Mouse (Mus musculus) left cerebral cortex, postnatal 10 days (tissue): ENCODE results near the gene Olfr975. TPM values are rescaled to one million over a fixed set of nuclear protein-coding genes. Genes with fewer than 3 reads are reported as not detected.
"Not testable (repeated sequence)": the region's sequence is repeated elsewhere in the genome, so short reads cannot be mapped to it uniquely, and the experiment has no call there.

Source experiments
- DNase-seq, 2 experiments: peaks; one replicate each; pipeline ENCODE4 v3.0.0; 2021 to 2022; ENCODE audit warnings: low spot score in 2 of 2, mixed read lengths in 1 of 2; ENCODE audit errors: extremely low spot score in 1 of 2
- intact Hi-C: fragments of 180-260 bp; cut with DNase I; formaldehyde crosslinking; loops from one replicate; pipeline ENCODE4 v1.15.1; 2025
- total RNA-seq, 2 experiments: library from RNA; stranded (reverse); gene quantifications; 2 replicates each; pipeline ENCODE4 v1.2.3; 2021

Olfr975 gene
- not detected for total RNA-seq

- DNase-seq = no peak
- intact Hi-C loops = no loop called here
These were observed at the start of gene Olfr975 for GRCm38 (mm10) chr9:39951946-39952345. Olfr975 (minus strand) TSS chr9:39952046.

GRCm38 (mm10) chr9:39991813-39992212 lies 40.0 kb upstream of the Olfr975 start, which contains the start of gene Olfr978:
Olfr978 (plus strand) TSS chr9:39992113.
- no peak for DNase-seq
- intact Hi-C loops = no loop called here

- intact Hi-C loops, DNase-seq: not testable (repeated sequence)
These were observed 24.8 kb upstream of the Olfr975 start for GRCm38 (mm10) chr9:39976581-39977145.

GRCm38 (mm10) chr9:39961033-39961432 lies 9.2 kb upstream of the Olfr975 start, which contains the start of gene Olfr976:
Olfr976 (minus strand) TSS chr9:39961133.
- DNase-seq, intact Hi-C loops: not testable (repeated sequence)

GRCm38 (mm10) chr9:39937201-39937600 lies 14.6 kb downstream of the Olfr975 start, which contains the start of gene Olfr974:
Olfr974 (plus strand) TSS chr9:39937501.
- intact Hi-C loops = no loop called here
- no peak for DNase-seq

- intact Hi-C loops, DNase-seq: not testable (repeated sequence)
These were observed 23.0 kb downstream of the Olfr975 start for GRCm38 (mm10) chr9:39928837-39929236.

GRCm38 (mm10) chr9:39927975-39928836 lies 23.6 kb downstream of the Olfr975 start:
- DNase-seq, intact Hi-C loops: not testable (repeated sequence)

- intact Hi-C loops = no loop called here
These were observed 41.9 kb downstream of the Olfr975 start for GRCm38 (mm10) chr9:39909939-39910338.

GRCm38 (mm10) chr9:39907036-39907435 lies 44.8 kb downstream of the Olfr975 start, which contains the start of gene Olfr229:
Olfr229 (plus strand) TSS chr9:39907336.
- intact Hi-C loops = no loop called here
- DNase-seq = no peak

More at GRCm38 (mm10) chr9:39909939-39910338, 41.9 kb downstream of the Olfr975 start:
- no peak for DNase-seq

GRCm38 (mm10) chr9:39905106-39905505 lies 46.7 kb downstream of the Olfr975 start:
- DNase-seq = no peak
- intact Hi-C loops = no loop called here

Other genes starting within 250 kb of the Olfr975 start
- not detected for gene Olfr149, start 244.9 kb downstream of the Olfr975 start, total RNA-seq
- not detected for gene Olfr965, start 240.7 kb downstream of the Olfr975 start, total RNA-seq
- not detected for gene Olfr150, start 221.1 kb downstream of the Olfr975 start, total RNA-seq
- gene Olfr967, start 205.8 kb downstream of the Olfr975 start, total RNA-seq = not detected
- not detected for gene Olfr968, start 168.8 kb downstream of the Olfr975 start, total RNA-seq
- not detected for gene Olfr969, start 161.1 kb downstream of the Olfr975 start, total RNA-seq
- not detected for gene Olfr970, start 143.2 kb downstream of the Olfr975 start, total RNA-seq
- not detected for gene Olfr971, start 115.2 kb downstream of the Olfr975 start, total RNA-seq
- not detected for gene Olfr972, start 85.6 kb downstream of the Olfr975 start, total RNA-seq
- gene Olfr229, start 44.7 kb downstream of the Olfr975 start, total RNA-seq = not detected
- not detected for gene Olfr974, start 14.5 kb downstream of the Olfr975 start, total RNA-seq
- gene Olfr976, start 9.1 kb upstream of the Olfr975 start, total RNA-seq = not detected
- gene Olfr978, start 40.1 kb upstream of the Olfr975 start, total RNA-seq = not detected
- gene Olfr979, start 51.4 kb upstream of the Olfr975 start, total RNA-seq = not detected
- not detected for gene Olfr980, start 57.5 kb upstream of the Olfr975 start, total RNA-seq
- gene Olfr981, start 69.4 kb upstream of the Olfr975 start, total RNA-seq = not detected
- not detected for gene Olfr982, start 121.8 kb upstream of the Olfr975 start, total RNA-seq
- gene Olfr983, start 141.5 kb upstream of the Olfr975 start, total RNA-seq = not detected
- gene Olfr984, start 162.2 kb upstream of the Olfr975 start, total RNA-seq = not detected
- gene Olfr985, start 178.1 kb upstream of the Olfr975 start, total RNA-seq = not detected
- not detected for gene Tmem225, start 196.1 kb upstream of the Olfr975 start, total RNA-seq
- gene Olfr986, start 228.9 kb upstream of the Olfr975 start, total RNA-seq = not detected
- 1 to 10 TPM; 4.0 to 4.9 TPM for gene Zfp202, start 240.3 kb upstream of the Olfr975 start, total RNA-seq